Mouse (Mus musculus): ENCODE data around the gene Irf5. TPM values are rescaled to one million over a fixed set of nuclear protein-coding genes. Genes with fewer than 3 reads are reported as not detected.
"Not testable (repeated sequence)": the region's sequence is repeated elsewhere in the genome, so short reads cannot be mapped to it uniquely, and the experiment has no call there.

Gene Irf5
- total RNA-seq, 2 experiments from 2014 or later: 4.4 to 4.9 TPM

DNA sequence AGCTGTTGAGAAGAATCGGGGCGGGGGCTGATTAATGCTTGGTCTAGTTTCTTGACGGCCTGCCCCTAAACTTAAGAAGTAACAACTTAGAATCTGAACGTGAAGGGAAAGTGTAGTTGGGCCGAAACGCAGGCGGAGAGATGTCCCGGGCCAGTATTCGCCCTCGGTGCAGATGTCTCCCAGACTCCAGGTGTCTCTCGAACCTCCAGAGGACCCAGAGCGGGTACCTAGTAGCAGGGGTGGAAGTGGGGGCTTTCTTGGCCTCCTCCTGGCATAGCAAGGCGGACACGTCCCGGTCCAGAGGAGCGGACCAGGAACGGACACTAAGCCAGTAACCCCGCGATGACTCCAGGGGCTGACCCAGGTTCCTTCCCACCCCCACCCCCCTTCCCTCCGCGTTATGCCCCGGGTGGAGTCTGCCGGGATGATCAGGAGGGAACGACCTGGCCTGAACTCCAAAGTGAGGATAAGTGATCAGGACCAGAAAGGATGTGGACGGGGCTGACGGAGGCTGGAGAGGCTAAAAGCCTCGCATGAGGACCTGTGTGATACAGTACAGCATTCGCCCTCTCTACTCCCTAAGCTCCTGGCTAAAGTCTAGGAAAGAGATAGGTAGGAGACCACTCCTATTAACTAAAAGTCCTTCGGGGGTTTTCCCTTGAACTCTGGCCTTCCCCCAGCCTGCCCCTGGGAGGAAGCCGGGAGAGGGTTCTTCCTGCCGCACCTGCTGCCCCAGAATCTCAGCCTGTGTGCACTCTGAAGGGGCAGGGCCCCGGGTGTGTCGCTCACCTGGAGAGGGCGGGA lies 1.1 kb downstream of the Irf5 start:
- DNase-seq: no peak

DNA sequence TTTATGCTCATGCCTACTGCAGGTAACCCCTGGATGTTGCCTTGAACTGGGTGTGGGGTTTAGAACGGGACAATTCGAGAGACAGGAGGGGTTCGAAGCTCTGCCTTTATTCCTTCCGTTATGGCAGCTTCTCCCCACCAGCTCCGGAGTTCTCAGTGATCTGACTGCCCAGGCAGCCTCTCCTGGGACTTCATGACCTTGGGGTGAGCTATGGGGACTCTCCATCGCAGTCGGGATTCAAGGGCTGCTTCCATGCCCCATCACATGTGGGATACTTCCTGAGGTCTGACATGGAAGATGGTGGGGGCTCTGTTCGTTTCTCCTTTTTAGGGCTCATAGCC lies 1.7 kb downstream of the Irf5 start:
- no peak for DNase-seq

DNA sequence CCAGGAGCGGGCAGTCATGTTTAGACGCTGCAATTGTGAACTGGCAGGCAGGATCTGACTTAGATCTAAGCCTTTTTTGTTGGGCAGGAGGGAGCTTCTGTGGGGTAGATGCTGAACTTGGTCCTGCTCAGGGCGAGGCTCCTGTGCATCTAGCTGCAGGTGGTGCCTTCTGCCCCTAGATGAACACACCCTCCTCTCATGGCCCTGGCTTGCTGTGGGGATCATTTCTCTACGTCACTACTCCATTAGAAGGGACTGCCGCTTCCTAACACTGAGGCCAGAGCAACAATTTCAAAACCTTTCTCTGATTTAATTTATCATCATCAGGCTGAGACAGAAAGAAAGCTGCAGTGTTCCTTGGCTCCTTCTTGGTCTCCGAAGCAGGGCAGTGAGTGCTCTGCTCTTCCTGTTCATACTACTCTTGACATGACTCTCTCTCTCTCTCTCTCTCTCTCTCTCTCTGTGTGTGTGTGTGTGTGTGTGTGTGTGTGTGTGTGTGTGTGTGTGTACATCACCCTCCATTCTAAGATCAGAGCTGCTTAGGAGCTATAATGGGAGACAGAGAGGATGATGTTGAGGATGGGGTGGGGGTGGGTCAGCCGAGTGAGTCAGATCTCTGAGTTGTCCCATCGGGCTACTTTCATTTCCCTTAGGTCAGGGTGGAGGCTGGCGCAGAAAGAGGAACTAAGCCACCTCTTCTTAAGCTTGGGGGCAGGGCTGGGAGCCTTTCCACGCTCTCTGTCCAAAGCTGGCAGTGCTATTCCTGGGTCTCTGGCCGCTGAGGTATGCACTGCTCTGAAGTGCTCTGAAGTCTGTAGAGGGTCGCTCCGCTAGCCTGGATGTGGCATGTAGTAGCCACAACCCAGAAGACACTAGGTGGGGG lies 2.4 kb downstream of the Irf5 start:
- DNase-seq: no peak

DNA sequence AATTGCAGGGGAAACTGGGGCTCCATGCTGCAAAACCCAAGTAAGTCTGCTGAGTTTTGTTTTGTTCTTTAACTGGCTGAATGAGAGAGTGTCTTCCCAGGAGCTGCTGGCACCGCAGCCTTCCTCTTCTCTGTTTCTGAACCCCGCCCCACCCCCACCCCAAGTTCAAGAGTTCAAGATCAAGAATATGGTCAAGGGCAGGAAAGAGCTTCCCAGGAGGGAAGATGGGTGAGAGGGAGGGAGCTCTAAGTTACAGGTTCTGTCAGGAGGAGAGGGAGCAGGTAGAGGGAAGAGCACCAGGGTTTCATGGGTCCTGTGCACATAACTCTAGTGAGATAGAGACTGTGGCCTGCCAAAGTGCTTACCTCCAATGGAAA lies 3.0 kb downstream of the Irf5 start:
- DNase-seq: no peak

DNA sequence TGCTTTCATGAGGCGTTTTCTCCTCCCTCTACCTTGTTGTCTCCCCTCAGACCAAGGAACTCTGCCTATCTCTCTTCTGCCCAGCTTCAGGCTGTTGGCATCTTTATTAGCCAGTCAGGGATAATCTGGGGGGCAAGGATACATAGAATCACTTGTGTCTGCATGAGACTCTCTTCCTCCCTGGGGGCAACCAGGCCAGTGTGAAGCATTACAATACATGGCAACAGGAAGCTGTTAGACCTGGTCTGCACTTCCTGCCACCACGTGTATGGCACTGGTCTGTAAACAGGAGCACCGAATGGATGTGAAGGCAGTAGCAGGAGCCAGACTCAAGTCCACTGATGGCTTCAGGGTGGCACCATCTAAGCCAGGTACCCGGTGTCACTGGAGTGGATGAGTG lies 3.6 kb downstream of the Irf5 start:
- no peak for DNase-seq

DNA sequence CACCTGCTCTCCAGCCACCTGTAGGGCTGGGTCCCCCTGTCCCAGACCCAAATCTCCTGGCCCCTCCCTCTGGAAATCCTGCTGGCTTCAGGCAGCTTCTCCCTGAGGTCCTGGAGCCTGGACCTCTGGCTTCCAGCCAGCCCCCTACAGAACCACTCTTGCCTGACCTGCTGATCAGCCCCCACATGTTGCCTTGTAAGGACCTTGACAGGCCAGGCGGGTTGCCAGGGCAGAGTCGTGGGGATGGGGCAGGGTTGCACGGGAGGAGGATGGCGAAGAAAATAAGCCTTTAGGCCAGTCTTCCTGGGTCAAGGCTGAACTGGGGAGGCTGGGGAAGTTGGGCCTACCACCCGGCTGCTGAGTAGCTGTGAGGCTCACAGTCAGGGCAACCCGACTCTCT lies 8.9 kb downstream of the Irf5 start:
- peak; percentile 56 to 59 for DNase-seq

DNA sequence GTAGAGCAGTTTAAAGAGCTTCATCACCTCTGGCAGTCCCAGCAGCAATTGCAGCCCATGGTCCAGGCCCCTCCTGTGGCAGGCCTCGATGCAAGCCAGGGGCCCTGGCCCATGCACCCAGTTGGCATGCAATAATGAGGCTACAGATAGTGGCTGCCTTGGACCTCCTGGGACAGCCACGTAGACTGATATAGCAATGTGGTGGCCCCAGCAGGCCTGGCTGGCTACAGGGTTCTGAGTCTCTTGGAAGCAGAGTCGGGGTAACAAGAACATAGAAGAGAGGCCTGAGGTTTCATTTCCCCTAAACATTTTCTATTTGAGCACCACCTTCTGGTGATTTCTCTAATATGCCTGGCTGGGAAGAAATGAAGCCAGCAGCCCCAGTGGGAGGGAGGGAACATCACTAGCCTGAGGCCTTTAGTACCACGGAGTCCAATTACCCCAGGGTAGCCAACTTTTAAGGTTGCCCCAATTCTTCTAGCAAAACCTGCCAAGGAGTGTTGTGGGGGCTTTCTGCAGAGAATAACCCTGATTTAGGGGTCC lies 10.3 kb downstream of the Irf5 start:
- no peak for DNase-seq

DNA sequence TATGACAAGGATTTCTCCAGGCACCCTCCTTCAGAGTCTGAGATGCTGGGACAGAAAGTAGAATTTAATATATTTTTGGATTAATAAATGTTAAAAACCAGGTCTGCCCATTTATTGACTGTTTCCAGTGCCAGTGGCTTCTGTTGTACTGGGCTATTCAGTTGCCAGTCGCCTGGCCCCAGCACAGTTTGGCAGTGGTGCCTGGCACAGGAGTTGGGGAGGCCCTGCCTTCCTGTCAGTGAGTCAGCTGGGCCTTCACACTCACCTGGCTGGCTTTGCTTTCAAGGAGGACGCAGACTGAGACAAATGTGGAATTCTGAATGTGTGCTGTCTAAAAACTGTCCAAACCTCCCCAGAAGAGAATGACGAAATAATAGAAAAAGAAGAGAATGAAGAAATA lies 10.8 kb downstream of the Irf5 start:
- no peak for DNase-seq

DNA sequence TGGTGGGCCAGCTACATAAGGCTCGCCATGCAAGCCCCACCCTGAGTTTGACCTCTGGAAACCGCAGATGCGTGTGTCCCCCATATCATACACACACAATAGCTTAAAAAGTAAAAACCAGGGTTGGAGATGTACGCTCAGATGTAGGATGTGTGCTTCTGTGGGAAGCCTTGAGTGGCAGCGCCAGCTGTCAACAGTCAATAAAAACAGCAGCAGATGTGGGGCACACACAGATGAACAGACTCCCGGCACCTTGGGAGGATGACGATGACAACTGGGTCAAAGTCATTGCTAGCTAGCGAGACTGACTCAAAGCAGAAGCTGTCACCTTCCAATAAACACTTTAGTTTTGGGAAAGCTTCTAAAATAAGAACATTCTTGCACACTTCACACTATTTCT lies 13.1 kb downstream of the Irf5 start:
- DNase-seq: no peak

DNA sequence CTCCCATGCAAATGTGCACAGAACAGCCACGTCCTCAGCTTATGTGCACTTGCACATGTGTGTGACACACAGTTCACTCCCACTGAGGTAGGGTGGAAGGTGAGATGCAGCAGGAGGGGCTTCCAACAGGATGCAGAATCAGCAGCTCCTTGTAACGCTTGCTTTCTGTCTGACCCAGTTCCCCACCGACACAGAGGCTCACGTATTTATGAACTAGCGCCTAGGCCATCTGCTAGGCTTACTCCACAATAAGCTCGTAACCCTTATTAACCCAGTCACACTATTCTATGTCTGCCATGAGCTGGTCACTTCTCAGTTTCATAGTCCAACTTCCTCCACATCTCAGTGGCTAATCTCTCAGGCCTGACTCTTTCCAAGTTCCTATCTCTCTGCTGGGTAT lies 13.8 kb downstream of the Irf5 start:
- DNase-seq: no peak

DNA sequence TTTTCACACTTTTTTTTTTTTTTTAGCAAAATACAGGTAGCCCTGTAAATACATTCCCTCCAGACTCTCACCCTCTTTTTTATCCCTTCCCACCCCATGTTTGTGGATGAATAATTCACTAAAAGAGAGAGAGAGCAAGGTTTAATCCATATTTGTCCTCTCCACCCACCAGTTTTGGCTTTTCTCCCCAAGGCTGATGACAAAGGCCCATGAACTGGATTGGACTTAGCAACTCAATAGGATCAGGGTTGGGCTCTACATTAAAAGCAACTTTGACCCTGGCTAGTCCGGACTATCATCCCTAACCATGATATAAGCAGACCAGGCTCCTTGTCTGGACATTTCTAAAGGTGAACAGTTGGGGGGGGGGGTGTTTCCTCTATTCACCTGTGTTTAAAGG lies 14.5 kb downstream of the Irf5 start:
- DNase-seq: no peak

DNA sequence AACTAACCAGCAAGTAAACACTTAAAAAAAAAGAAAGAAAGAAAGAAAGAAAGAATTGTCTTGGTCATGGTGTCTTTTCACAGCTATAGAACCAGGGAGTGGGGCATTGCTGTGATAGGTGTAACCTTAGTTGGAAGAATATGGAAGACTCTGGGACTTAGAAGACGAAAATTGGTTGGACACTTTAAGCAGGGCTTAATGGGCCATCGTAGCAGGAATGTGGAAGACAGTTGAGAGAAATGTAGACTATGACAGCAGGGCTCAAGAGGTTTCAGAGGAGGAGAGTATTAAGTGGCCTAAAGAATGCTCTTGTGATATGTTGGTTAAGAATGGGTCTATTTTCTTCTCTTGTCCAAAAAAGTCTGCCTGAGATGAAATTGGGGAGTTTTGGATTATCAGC lies 19.2 kb downstream of the Irf5 start:
- DNase-seq: no peak

DNA sequence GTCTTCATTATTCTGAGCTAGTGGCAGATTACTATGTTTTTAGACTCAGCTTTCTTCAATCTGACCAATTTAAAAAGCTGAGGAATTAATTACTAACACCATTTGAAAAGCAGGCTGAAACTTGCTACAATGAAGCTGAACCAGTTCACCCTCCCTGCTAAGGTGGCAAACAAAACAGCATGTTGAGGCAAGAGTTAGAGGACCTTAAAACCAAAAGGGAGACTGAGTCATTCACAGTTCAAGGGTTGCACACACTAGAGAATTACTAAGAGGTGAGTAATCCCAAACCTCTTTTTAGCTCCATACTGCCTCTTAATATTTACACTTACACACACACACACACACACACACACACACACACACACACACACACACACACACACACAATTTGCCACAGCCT lies 21.2 kb downstream of the Irf5 start:
- DNase-seq: no peak

DNA sequence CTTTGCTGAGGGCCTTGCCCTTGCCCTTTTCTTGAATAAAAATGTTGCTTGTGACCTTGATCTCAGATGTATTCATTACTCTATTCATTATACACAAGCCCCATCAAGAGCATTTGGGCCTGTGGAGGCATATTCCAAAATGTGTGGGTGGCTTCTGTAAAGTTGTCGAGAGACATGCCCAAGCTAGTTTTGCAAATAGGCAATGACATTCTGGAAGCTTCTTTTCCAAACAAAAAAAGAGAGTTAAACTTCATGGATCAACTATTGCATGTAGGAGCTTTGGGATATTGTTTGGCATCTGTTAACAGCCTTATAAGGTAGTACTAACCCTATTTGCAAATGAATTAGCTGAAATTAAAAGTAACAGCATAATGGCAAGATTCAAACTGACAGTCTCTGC lies 21.7 kb downstream of the Irf5 start:
- no peak for DNase-seq

DNA sequence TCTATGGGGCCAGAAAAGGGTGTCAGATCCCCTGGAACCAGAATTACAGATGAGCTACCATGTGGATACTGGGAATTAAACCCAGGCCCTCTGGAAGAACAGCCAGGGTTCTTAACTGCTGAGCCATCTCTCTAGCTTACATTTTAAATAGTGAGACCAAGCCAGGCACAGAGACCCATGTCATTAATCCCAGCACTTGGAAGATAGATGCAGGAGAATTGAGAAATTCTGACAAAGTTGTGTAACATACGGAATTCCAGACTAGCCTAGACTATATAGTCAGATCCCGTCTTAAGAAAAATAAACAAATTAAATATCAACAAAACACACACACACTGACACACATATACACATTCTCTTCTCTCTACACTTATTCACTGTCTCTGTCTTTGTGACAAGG lies 26.1 kb downstream of the Irf5 start:
- no peak for DNase-seq

DNA sequence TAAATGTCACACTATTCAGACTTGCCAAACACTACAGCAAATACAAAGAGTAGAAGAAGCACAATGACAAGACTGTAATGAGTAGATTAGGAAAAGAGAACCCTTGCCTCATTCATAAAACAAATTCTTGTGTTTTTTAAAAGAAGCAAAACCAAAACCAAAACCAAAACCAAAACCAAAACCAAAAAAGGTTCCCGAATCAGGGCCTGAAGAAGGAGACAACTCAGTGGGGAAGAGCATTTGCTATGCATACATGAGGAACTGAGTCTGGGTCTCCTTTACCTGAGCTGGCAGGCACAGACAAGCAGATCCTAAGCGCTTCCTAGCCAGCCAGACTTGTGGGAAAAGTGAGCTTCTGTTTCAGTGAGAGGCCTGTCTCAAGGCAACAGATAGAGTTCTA lies 30.7 kb downstream of the Irf5 start:
- DNase-seq: no peak

DNA sequence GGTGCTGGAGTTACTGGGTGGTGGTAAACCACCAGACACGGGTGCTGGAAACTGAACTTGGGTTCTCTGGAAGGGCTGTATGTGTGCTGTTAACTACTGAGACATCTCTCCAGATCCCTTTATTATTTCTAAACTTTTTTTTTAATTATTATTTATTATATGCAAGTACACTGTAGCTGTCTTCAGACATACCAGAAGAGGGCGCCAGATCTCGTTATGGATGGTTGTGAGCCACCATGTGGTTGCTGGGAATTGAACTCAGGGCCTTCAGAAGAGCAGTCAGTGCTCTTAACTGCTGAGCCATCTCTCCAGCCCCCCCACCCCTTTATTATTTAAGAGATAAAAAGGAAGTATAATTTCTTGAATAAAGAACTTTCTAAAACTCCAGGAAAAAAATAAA lies 50.0 kb downstream of the Irf5 start:
- not testable (repeated sequence) for DNase-seq

DNA sequence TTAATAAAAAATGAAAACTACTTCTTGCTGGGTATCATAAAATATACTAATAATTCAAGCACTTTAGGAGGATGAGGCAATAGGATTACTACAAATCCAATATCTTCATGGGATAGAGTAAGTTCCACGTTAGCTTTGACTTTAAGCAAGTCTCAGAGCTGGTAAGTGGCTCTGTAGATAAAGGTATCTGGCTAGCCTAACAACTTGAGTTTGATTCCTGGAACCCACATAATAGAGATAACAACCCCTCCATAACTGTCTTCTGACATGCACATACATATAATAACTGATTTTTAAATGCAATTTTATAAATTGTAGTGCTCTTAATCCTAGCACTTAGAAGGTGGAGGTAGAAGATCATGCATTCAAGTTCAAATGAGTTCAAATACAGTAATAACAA lies 54.3 kb downstream of the Irf5 start:
- no peak for DNase-seq

DNA sequence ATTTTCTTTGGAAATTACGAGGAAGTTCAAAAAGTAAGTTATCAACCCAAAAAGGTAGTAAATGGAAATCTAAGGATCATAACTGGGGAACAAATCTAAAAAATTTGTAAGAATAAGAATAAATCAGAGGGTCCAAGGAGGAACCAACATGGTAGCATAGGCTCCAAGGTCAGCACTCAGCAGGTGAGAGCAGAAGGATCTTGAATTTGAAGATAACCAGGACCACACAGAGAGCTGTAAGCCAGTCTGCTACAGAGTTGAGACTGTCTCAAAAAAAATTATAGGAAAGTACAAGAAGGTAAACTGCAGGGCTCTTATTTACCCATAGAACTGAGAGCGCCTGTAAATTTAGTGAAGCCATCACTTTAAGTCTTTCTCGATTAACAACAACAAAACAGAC lies 54.8 kb downstream of the Irf5 start:
- DNase-seq: no peak
